Mouse (Mus musculus) cortical plate, adult 2 months (tissue): ENCODE measurements around the gene Abhd16b.

ENCODE experiments used
- CTCF ChIP-seq: fragments of 200-500 bp; IDR thresholded peaks from 2 replicates; pipeline ENCODE4 v1.5.1; 2011; ENCODE audit warnings: mild to moderate bottlenecking, control low read depth, low read length; ENCODE audit not compliant: insufficient read depth; ENCODE audit errors: extremely low read depth
- POLR2A ChIP-seq: fragments of 200-500 bp; IDR thresholded peaks from 2 replicates; pipeline ENCODE4 v1.6.1; 2011; ENCODE audit warnings: mild to moderate bottlenecking, low read length, control low read depth; ENCODE audit not compliant: insufficient read depth; ENCODE audit errors: extremely low read depth

DNA sequence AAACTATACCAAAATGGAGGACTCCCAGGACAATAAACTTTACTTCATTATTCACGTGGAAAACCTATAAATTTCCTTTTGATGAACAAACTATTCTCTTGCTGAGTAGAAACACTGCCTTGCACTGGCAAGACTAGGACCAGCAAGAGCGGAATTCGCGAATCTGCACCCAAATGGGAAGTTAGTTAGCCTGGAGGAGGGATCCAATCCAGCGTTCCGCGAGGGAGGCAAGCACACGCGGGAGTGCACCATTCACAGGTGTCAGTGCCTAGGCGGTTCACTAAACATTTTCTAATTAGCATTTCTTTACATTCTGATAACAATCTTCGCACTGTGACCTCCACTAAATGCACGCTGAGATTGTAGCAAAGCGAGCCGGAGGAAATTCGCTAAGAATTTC is 35.2 kb upstream of the Abhd16b start:
- TF ChIP-seq CTCF (no peak), POLR2A (no peak)
